ENCODE assay signal across 14 mouse cellular contexts in the genomic region with DNA sequence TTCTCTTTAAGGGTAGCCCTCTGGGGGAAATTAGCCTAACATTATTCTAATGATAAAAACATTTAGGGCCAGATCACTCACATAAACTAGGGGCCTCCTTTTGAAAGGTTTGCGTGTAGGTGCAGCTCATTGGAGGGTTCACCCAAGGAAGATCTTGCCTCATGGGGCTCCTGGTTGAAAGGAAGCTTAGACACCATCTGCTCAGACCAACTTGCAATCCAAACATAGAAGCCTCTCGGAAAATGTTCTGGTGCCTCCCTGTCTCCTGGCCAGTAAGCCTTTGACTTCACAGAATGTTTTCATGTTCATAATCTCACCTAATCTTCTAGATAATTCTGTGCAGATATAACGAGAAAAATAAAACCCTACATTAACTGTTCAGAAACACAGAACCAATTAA.
"Had no signal": no experiment of that assay in that cellular context is flagged by ENCODE, and none has a peak within 500 bp of the region (broad histone marks: within the 10 kb centered on the region; RNA-seq: fewer than 3 reads in every experiment).

No protein-coding gene starts in this region.

- H3K4me2 ChIP-seq: kidney, embryonic 15.5 days; limb, embryonic 13.5 days; liver, embryonic 11.5 days; lung, embryonic 14.5 days; neural tube, embryonic 15.5 days had no signal

- H3K27ac ChIP-seq: kidney, embryonic 15.5 days; limb, embryonic 13.5 days; midbrain, embryonic 10.5 days; neural tube, embryonic 15.5 days had no signal

- H3K4me1 ChIP-seq: kidney, embryonic 15.5 days; limb, embryonic 13.5 days; midbrain, embryonic 10.5 days; neural tube, embryonic 15.5 days had no signal

- DNase-seq: kidney, postnatal 14 days; left cerebral cortex, postnatal 4 days; lung, embryonic 14.5 days; lung, postnatal 10 days; lung, postnatal 4 days; right cerebral cortex, adult 18-20 months; right cerebral cortex, postnatal 25 days; thymus, postnatal 36 days had no signal

- ATAC-seq: midbrain, embryonic 16.5 days had no signal

- H3K4me3 ChIP-seq: kidney, embryonic 15.5 days; limb, embryonic 13.5 days; midbrain, embryonic 10.5 days; neural tube, embryonic 15.5 days had no signal

- H3K9ac ChIP-seq: kidney, embryonic 15.5 days; limb, embryonic 13.5 days; lung, embryonic 14.5 days; neural tube, embryonic 15.5 days had no signal

- H3K9me3 ChIP-seq: kidney, embryonic 15.5 days; limb, embryonic 13.5 days; midbrain, embryonic 10.5 days; neural tube, embryonic 15.5 days had no signal

- H3K36me3 ChIP-seq: kidney, embryonic 15.5 days; limb, embryonic 13.5 days; midbrain, embryonic 10.5 days; neural tube, embryonic 15.5 days had no signal

- H3K27me3 ChIP-seq: kidney, embryonic 15.5 days; limb, embryonic 13.5 days; neural tube, embryonic 15.5 days had no signal
